Comparison of ENCODE assay signal across 8 mouse cellular contexts in the genomic region with DNA sequence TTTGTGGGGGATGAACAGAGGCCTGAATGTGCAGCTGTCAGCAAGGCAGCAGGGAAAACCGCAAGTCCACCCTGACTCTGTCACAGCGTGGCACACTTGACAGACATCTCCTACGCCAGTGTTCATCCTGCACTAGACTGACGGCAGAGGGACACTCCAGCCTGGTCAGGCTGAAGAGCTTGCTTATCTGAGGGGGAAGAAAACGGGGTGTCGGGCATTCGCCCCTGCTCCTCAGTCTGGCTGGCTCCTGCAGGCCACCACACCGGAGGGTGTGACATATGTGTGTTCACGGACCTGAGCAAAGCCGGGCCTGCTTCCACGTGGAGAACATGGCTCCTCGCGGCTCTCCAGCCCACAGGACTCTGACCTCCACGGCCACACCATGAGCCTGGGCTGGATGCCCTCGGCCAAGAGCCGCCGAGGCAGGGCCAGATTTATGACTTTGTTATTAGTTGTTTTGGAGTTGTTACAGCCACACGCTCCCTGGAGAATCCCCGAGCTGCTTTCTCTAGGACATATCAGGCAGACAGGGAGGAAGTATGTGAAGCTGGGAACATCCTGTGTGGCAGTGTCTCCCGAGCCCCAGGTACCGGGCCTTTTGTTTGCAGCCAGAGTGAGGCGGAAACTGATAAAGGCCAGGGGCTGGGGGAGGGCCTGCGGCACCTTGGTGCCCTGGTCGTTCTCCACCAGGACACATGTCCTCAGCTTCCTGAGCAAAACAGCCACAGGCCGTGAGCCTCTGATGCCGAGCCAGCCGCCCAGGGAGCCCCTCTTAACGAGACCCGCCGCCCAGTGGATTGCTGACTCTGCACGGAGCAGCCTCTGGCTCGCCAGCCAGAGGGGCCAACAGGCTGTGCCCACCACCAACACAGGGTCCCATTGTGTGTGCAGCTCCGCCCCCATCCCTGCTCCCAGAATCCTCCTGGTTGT.
DNase-seq lines count a peak whose midpoint lies in the region; ATAC-seq lines count a peak whose summit lies in the region.

No protein-coding gene starts in this region.

- H3K4me1 ChIP-seq in embryonic facial prominence, embryonic 10.5 days = peaks cover 51% of the 10 kb centered on the region
- H3K4me1 ChIP-seq in limb, embryonic 10.5 days = peaks cover 44% of the 10 kb centered on the region

- H3K27ac ChIP-seq in embryonic facial prominence, embryonic 10.5 days (replicated peaks) = peak overlapping the region; percentile 86
- peak overlapping the region; percentile 91 for H3K27ac ChIP-seq in limb, embryonic 10.5 days

- ATAC-seq in CD4-positive, CD25-positive, alpha-beta regulatory T cell, adult 4 months = no peak

- H3K4me3 ChIP-seq in embryonic facial prominence, embryonic 10.5 days = no peak overlapping the region
- no peak overlapping the region for H3K4me3 ChIP-seq in limb, embryonic 10.5 days

- WGBS in embryonic facial prominence, embryonic 10.5 days = 53% methylated on average over 33 of the region's 33 CpGs
- 37% methylated on average over 33 of the region's 33 CpGs for WGBS in limb, embryonic 10.5 days

- no peaks in the 10 kb centered on the region for H3K36me3 ChIP-seq in embryonic facial prominence, embryonic 10.5 days (replicated peaks)
- H3K36me3 ChIP-seq in limb, embryonic 10.5 days = no peaks in the 10 kb centered on the region

- DNase-seq in adipocyte (ENCODE audit: low spot score) = peak; percentile 21
- DNase-seq in embryonic facial prominence, embryonic 10.5 days (ENCODE audit: low spot score) = peak; percentile 61
- peak; percentile 62 for DNase-seq in heart, postnatal 4 days
- DNase-seq in limb, embryonic 10.5 days (ENCODE audit: low spot score) = peak; percentile 68
- DNase-seq in thymus, postnatal 0 days (ENCODE audit: low spot score) = no peak
- DNase-seq in urinary bladder, postnatal 25 days (ENCODE audit: low spot score) = no peak
- DNase-seq in layer of hippocampus, adult 11-12 months (ENCODE audit: low spot score) = no peak

- H3K9me3 ChIP-seq in embryonic facial prominence, embryonic 10.5 days = peaks cover 8% of the 10 kb centered on the region; the same call in 1 of the 2 replicates
- H3K9me3 ChIP-seq in limb, embryonic 10.5 days (replicated peaks) = no peaks in the 10 kb centered on the region

- peaks cover 20% of the 10 kb centered on the region; the same call in 1 of the 2 replicates for H3K27me3 ChIP-seq in embryonic facial prominence, embryonic 10.5 days (replicated peaks; ENCODE audit: low read depth, poor library complexity, severe bottlenecking)
- peaks cover 26% of the 10 kb centered on the region; the same call in 1 of the 2 replicates for H3K27me3 ChIP-seq in limb, embryonic 10.5 days (ENCODE audit: low read depth, poor library complexity, severe bottlenecking)

Comparison
In these comparisons a context has a peak if more than half of its experiments do, and no peak if none do; other contexts are left out.
1. DNase-seq: peak in adipocyte (single experiment), embryonic facial prominence, embryonic 10.5 days (single experiment), heart, postnatal 4 days (single experiment) and limb, embryonic 10.5 days (single experiment); none in thymus, postnatal 0 days (single experiment), urinary bladder, postnatal 25 days (single experiment) and layer of hippocampus, adult 11-12 months (single experiment).